Mouse (Mus musculus): ENCODE results near the gene Dscaml1. TPM values are rescaled to one million over a fixed set of nuclear protein-coding genes. Genes with fewer than 3 reads are reported as not detected.
A peak's percentile ranks its signal among the peaks of the same experiment; 100 is the strongest.

Dscaml1 gene
- polyA plus RNA-seq, 1 experiment from 2014 or later = 11.2 TPM

DNA sequence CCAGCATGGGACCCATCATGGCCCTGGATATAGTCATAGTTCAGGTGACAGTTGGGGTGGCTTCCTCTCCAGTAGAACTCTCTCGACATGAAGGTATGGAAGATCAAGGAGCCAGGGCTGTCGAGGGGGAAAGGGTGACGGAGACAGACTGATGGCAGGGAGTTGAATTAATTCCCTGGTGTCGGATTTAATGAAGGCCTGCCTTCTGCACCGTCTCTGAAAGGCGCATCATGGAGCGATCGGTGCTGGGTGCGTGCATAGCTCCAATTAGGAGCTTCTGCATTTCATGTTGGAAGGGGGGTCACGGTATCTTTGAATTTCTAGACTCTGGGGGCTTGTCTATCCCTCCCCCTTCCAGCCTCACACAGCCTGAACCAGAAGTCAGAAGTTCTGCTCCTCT is 41.8 kb downstream of the Dscaml1 start:
- H3K9ac ChIP-seq = no peak overlapping the region
- H3K4me1 ChIP-seq (replicated peaks) = peaks cover 33% of the 10 kb centered on the region
- no peaks in the 10 kb centered on the region for H3K27me3 ChIP-seq
- H3K4me2 ChIP-seq = no peak overlapping the region
- H3K9me3 ChIP-seq = no peaks in the 10 kb centered on the region
- no peak for ATAC-seq (ENCODE audit: low FRiP score)
- H3K4me3 ChIP-seq = no peak overlapping the region
- 71% methylated on average over 10 of the region's 10 CpGs for WGBS
- no peak overlapping the region for H3K27ac ChIP-seq
- no peaks in the 10 kb centered on the region for H3K36me3 ChIP-seq

DNA sequence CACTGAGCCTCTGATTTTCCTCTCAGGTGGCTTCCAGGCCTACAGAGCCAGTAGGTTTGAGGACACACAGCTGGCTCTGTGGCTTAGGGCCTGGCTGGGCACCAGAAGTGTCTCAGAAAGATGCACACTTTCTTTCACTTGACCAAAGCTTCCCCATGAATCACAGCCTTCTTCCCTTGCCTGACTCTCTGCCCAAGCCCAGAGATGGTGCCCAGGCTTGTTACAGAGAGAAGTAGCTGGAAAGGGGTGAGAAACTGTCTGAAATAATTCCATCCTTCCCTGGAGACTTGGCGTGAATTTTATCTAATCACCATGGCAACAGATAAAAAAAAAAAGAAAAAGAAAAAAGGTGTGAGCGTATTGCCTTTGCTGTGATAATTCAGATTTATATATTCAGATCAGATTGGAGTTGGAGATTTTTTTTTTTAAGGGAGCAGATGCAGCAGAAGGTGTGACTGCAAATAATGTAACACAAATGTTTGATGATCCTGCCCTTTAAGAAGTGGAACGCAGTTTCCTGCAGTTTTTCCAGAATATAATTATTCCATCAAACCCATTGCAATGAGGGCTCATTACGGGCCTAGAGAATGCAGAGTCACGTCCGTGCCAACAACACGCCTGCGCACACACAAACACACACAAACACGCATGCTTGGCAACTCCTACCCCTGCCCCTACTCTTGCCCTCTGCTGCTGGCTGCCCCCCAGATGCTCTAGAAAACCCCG is 44.5 kb downstream of the Dscaml1 start:
- Histone ChIP-seq H3K4me3 (no peak overlapping the region), H3K27ac (peak overlapping the region; percentile 76), H3K9ac (no peak overlapping the region), H3K4me2 (no peak overlapping the region), H3K4me1 (replicated peaks) (peaks cover 38% of the 10 kb centered on the region), H3K36me3 (no peaks in the 10 kb centered on the region), H3K9me3 (no peaks in the 10 kb centered on the region), H3K27me3 (no peaks in the 10 kb centered on the region)
- WGBS = 66% methylated on average over 10 of the region's 10 CpGs
- no peak for ATAC-seq (ENCODE audit: low FRiP score)

DNA sequence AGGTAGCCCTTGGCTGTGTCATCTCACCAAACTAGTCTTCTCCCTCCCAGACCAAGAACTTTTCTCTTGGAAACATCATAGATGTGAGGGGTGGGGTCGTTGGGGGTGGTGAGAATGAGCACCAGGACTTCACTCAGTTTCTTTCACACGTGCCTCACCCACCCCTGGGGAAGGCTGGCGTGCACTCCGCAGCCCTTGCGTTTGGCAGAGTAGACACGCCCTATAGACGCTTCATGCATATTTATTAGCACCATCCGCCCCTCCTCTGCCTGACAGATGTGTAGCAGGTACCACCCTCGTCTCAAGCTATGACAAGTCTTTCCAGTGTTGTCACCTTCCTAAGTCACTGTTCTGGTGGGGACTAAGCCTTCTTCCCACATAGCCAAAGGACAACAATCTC is 45.3 kb downstream of the Dscaml1 start:
- no peak for ATAC-seq (ENCODE audit: low FRiP score)
- Histone ChIP-seq H3K4me2 (no peak overlapping the region), H3K4me1 (replicated peaks) (peaks cover 38% of the 10 kb centered on the region), H3K9me3 (no peaks in the 10 kb centered on the region), H3K9ac (no peak overlapping the region), H3K4me3 (no peak overlapping the region), H3K27me3 (no peaks in the 10 kb centered on the region), H3K36me3 (no peaks in the 10 kb centered on the region), H3K27ac (0 out of 2 replicates have a peak overlapping the region, but pooled peaks have one; percentile 13)
- 21% methylated on average over 9 of the region's 9 CpGs for WGBS

DNA sequence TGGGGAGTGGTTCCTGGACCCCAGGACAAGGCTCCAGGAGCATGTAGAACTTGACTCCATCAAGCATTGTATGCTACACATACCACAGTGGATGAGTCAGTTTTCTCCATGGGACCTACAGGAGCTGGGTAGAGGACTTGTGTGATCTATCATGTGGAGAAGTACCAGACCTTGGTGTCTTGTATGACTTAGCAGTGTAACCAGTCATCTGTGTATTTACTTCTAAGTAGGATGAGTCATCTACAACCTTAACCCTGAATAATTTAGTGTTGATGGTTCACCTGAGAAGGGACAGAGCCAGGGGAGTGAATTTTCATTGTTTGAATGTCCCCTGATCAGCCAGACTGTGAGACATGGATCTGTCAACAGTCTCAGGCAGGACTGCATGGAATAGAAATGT is 48.4 kb downstream of the Dscaml1 start:
- Histone ChIP-seq H3K4me1 (replicated peaks) (peaks cover 27% of the 10 kb centered on the region), H3K27me3 (no peaks in the 10 kb centered on the region)
- no peak for ATAC-seq (ENCODE audit: low FRiP score)

DNA sequence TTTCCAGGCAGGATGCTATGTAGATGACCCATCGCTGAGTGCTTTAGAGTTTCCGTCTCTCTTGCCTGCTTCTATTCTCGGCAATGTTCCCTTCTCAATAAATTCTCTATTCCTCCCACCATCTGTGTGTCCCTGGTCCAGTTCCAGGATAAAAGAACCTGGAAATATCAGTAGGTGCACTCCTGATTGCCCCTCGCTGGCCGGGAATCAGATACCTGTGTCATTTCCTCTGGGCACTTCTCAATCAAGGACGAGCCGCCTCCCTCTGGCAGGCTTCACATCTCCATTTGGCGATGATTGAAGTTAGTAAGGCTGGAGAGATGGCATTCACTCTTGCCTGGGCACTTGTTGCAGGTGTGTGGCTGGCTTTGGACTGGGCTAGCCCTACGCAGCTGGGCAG is 54.5 kb downstream of the Dscaml1 start:
- no peaks in the 10 kb centered on the region for H3K9me3 ChIP-seq
- H3K4me2 ChIP-seq = no peak overlapping the region
- no peaks in the 10 kb centered on the region for H3K4me1 ChIP-seq (replicated peaks)
- ATAC-seq (ENCODE audit: low FRiP score) = no peak
- no peak overlapping the region for H3K4me3 ChIP-seq
- H3K9ac ChIP-seq = no peak overlapping the region
- no peaks in the 10 kb centered on the region for H3K36me3 ChIP-seq
- no peak overlapping the region for H3K27ac ChIP-seq
- no peaks in the 10 kb centered on the region for H3K27me3 ChIP-seq
- 92% methylated on average over 9 of the region's 9 CpGs for WGBS

More for the DNA sequence above, 48.4 kb downstream of the Dscaml1 start:
- H3K36me3 ChIP-seq = no peaks in the 10 kb centered on the region
- H3K4me2 ChIP-seq = no peak overlapping the region
- no peak overlapping the region for H3K4me3 ChIP-seq
- no peak overlapping the region for H3K9ac ChIP-seq
- no peak overlapping the region for H3K27ac ChIP-seq
- H3K9me3 ChIP-seq = no peaks in the 10 kb centered on the region

DNA sequence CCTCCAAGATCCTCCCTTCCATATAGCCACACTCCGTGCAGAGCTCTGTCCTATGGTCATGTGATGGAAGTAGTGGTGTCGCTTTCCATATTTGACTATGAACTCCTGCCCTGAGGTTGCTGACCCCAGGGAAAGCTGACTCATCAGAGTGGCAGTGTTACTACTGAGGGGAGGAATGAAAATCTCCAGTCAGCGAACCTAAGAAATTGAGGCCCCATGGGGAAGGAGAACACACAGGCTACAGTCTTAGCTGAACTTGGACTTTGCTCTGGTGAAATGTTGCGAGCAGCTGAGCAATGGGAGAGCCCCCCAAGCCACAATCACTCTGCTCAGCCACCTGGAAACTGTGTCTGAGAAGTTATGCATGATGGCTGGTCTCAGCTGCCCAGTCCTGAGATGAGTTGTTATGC is 60.2 kb downstream of the Dscaml1 start:
- H3K9me3 ChIP-seq = no peaks in the 10 kb centered on the region
- ATAC-seq (ENCODE audit: low FRiP score) = no peak
- no peak overlapping the region for H3K4me3 ChIP-seq
- H3K36me3 ChIP-seq = no peaks in the 10 kb centered on the region
- H3K4me2 ChIP-seq = no peak overlapping the region
- 78% methylated on average over 4 of the region's 4 CpGs for WGBS
- H3K9ac ChIP-seq = no peak overlapping the region
- H3K4me1 ChIP-seq (replicated peaks) = no peaks in the 10 kb centered on the region
- H3K27me3 ChIP-seq = no peaks in the 10 kb centered on the region
- H3K27ac ChIP-seq = no peak overlapping the region

DNA sequence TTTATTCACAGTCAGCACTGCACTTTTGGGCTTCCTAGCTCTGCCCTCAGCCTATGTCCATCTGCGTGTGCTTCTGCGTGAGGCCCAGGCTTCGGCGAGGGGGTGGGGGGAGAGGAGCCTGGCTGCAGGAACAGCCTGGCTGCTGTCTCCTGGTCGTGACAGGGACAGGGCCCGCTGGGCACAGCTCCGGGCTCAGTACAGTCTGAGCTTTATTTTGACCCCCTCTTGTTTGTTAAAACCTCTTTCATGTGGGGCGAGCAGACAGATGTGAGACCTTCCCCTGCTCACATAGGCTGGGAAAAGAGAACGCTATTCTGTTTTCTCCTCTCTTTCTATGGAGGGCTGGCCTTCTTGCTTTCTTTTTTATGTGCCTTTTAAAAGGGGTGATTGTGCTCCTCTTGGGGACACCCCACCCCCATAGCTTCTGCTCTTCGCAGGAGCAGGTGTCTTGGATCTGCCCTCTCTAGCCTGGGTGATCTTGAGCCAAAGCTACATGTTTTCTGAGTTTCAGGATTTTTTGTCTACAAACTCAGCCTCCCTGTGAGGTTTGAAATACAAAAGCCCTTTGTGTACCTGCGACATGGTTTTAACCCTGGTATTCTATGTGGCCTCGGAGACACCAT is 60.9 kb downstream of the Dscaml1 start:
- Histone ChIP-seq H3K9ac (no peak overlapping the region), H3K9me3 (no peaks in the 10 kb centered on the region), H3K36me3 (no peaks in the 10 kb centered on the region), H3K27me3 (no peaks in the 10 kb centered on the region), H3K4me3 (no peak overlapping the region), H3K4me1 (replicated peaks) (no peaks in the 10 kb centered on the region), H3K27ac (no peak overlapping the region), H3K4me2 (no peak overlapping the region)
- 71% methylated on average over 12 of the region's 12 CpGs for WGBS
- no peak for ATAC-seq (ENCODE audit: low FRiP score)

DNA sequence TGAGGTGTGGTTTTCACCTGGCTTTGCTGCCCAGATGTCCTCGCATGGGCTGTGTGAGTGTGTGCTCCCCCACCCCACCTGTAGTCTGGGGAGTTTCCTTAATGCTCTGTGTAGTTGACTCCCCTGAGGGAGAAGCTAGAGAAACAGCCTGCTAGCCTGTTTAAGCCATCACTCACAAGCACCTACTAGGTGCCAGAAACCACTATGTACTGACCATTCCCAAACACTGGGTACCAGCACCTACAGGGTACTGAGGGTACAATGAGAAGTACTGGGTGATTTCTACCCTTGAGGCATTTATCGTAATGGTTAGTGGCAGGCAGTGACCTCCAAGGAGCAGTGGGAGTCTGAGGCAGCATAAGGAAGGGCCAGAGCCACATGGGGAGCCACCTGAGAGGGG is 64.5 kb downstream of the Dscaml1 start:
- H3K4me3 ChIP-seq = no peak overlapping the region
- H3K4me1 ChIP-seq (replicated peaks) = no peaks in the 10 kb centered on the region
- H3K36me3 ChIP-seq = no peaks in the 10 kb centered on the region
- H3K9ac ChIP-seq = no peak overlapping the region
- no peak for ATAC-seq (ENCODE audit: low FRiP score)
- no peak overlapping the region for H3K4me2 ChIP-seq
- no peaks in the 10 kb centered on the region for H3K9me3 ChIP-seq
- H3K27me3 ChIP-seq = no peaks in the 10 kb centered on the region
- no peak overlapping the region for H3K27ac ChIP-seq
- 95% methylated on average over 2 of the region's 2 CpGs for WGBS

DNA sequence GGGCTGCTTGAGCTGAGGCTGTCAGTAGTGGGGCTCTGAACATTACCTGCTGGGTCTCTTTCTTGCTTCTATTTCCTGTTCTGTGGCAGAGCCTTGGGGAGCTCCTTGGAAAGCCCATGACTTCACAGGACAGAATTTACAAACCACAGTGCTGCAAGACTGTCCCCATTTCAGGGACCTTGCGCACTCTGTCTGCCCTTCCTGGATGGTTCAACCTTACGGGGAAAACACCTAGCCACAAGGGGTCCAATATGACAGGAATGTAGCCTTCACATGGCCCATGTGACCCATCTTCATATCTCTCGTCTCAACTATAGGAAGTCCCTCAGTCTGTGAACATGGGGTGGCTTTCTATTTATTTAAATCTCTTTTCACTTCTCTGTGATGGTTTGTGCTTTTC is 68.5 kb downstream of the Dscaml1 start:
- Histone ChIP-seq H3K27ac (no peak overlapping the region), H3K4me2 (no peak overlapping the region), H3K9ac (no peak overlapping the region), H3K27me3 (no peaks in the 10 kb centered on the region), H3K9me3 (no peaks in the 10 kb centered on the region), H3K4me3 (no peak overlapping the region), H3K4me1 (replicated peaks) (peaks cover 12% of the 10 kb centered on the region), H3K36me3 (no peaks in the 10 kb centered on the region)
- 86% methylated on average over 3 of the region's 3 CpGs for WGBS
- no peak for ATAC-seq (ENCODE audit: low FRiP score)

DNA sequence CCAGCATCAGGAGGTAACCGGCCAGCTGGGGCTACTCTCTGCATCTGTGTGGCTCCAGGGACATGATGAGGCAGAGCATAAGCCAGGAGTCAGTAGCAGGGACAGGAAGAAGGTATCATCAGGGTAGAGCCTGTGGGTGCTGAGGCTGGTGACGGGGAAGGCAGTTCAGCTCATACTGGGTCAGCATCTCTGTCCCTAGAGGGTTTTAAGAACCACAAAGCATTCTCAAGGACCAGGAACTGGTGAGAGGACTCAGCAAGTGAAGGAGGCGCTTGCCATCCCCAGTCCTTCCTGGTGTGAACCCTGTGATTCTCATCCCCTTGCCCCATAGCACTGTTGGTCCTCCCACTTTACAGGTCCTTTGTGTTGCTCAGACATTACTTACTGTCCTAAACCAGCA is 69.9 kb downstream of the Dscaml1 start:
- Histone ChIP-seq H3K9me3 (no peaks in the 10 kb centered on the region), H3K27ac (no peak overlapping the region), H3K4me2 (no peak overlapping the region), H3K36me3 (no peaks in the 10 kb centered on the region), H3K27me3 (no peaks in the 10 kb centered on the region), H3K9ac (no peak overlapping the region), H3K4me3 (no peak overlapping the region), H3K4me1 (replicated peaks) (peaks cover 16% of the 10 kb centered on the region)
- 90% methylated on average over 3 of the region's 3 CpGs for WGBS
- no peak for ATAC-seq (ENCODE audit: low FRiP score)

DNA sequence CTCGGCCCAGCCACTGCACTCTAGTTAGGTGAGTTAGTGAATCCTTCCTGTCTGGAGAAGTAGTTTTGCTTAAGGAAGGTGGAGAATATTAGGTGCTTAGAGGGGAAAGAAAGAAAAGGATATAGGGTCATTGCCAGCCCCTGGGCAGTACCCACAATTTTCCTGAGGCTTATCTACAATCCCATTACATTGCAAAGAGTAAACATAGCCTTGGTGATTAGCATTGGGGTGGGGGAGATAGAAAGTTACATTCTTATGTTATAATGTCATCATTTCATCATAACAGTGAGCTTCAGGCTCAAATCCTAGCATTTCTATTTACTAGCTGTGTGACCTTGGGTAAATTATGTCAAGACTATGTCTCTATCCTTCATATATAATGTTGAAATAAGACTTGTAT is 70.5 kb downstream of the Dscaml1 start:
- Histone ChIP-seq H3K4me2 (no peak overlapping the region), H3K9me3 (no peaks in the 10 kb centered on the region), H3K27ac (no peak overlapping the region), H3K4me3 (no peak overlapping the region), H3K4me1 (replicated peaks) (peaks cover 21% of the 10 kb centered on the region), H3K36me3 (no peaks in the 10 kb centered on the region), H3K9ac (no peak overlapping the region), H3K27me3 (no peaks in the 10 kb centered on the region)
- no peak for ATAC-seq (ENCODE audit: low FRiP score)
- 78% methylated on average over 1 of the region's 1 CpGs for WGBS

DNA sequence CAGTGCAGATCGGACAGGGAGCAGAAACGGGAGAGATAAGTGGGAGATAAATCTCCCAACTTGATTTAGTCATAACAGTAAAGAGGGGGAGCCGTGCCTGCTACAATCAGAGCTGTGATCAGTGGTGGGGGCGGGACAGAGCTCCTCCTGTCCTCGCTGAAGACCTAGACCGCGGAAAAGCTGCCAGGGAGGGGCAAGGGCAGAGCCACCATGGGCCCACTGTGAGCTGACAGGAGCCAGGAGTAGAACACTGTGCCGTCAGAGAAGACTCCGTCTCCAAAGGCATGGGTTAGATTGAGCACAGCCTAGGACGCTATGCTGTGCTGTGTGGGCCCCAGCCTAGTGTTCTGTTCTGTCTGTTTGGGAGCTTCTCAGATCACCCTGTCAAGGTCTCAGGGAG is 72.8 kb downstream of the Dscaml1 start:
- H3K4me2 ChIP-seq = no peak overlapping the region
- H3K9me3 ChIP-seq = no peaks in the 10 kb centered on the region
- 0 out of 2 replicates have a peak overlapping the region, but pooled peaks have one; percentile 36 for H3K27ac ChIP-seq
- no peak for ATAC-seq (ENCODE audit: low FRiP score)
- H3K4me1 ChIP-seq (replicated peaks) = peaks cover 28% of the 10 kb centered on the region
- no peaks in the 10 kb centered on the region for H3K27me3 ChIP-seq
- no peak overlapping the region for H3K4me3 ChIP-seq
- H3K36me3 ChIP-seq = no peaks in the 10 kb centered on the region
- 55% methylated on average over 10 of the region's 10 CpGs for WGBS
- H3K9ac ChIP-seq = peak overlapping the region; percentile 46; the same call in 1 of the 2 replicates

DNA sequence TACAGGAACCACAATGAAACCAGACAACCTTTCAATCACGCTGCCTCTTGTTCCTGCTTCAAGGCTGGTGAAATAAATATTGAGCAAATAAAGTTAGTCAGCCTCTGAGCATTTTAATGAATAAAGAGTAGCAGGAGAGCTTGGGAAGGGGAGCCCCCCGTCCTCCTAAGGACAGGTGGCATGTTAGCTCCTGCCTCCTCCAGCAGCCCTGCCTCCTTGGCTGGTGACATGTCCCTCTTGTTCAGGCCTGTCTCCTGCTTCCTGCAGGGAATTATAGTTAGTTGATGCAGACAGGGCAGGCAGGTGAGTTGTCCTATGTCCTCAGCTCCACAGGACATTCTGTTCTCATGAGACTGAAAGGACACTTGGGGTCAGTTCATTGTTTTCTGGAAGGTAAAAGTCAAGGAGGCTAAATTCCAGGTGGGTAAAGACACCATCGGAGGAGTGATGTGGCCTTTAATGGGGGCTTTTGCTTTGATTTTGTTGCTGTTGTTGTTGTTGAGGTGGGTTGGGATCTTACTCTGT is 73.7 kb downstream of the Dscaml1 start:
- H3K36me3 ChIP-seq = no peaks in the 10 kb centered on the region
- no peak for ATAC-seq (ENCODE audit: low FRiP score)

More for the DNA sequence above, 73.7 kb downstream of the Dscaml1 start:
- Histone ChIP-seq H3K9ac (no peak overlapping the region), H3K4me2 (no peak overlapping the region), H3K4me3 (no peak overlapping the region), H3K4me1 (replicated peaks) (peaks cover 35% of the 10 kb centered on the region), H3K9me3 (no peaks in the 10 kb centered on the region), H3K27ac (no peak overlapping the region), H3K27me3 (no peaks in the 10 kb centered on the region)
- 76% methylated on average over 3 of the region's 3 CpGs for WGBS

Measured in hindbrain, embryonic 13.5 days (tissue).